Mouse (Mus musculus): ENCODE results near the gene Dgat2l6.

DNA sequence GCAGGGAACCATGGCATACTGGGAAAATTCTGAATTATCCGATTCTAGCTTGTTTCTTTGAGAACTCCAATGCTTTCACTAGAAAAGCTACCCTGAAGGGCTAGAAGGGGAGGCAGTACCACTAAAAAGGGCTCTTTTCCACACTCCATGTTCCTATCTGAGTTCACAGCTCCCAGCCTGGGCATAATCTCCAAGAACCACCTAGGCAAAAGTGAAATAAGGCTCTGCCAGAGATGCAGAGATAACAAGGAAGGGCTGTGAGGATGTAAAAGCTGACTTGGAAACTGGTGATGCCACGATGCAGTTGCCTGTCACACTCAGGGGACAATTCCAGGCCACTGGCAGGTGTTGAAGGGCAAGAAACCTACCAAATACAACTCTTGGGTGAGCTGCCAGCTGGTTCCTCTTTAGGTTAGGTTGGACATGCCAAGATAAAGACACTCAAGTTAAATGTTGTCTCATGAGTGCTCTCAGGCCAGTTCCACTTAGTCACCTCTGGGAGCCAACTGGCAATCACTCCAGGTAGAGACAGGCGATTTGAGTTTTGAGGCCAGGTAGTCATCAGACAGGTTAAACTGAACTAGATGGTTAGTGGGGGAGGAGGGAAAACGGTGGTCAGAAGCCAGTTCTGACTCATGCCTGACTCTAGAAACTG is 48.9 kb upstream of the Dgat2l6 start:
- TF ChIP-seq CTCF (conservative IDR thresholded peaks at IDR 0.05; ENCODE audit: low read length) (no peak), NANOG (IDR thresholded peaks at IDR 0.05; ENCODE audit: borderline replicate concordance, low read length) (no peak), POU5F1 (IDR thresholded peaks at IDR 0.05; ENCODE audit: borderline replicate concordance, low read length) (no peak)
